Mouse (Mus musculus) ES-Bruce4 (cell line): Measurements from ENCODE around the gene Adcy1. TPM values are rescaled to one million over a fixed set of nuclear protein-coding genes. Genes with fewer than 3 reads are reported as not detected.

Source experiments
- H3K27ac ChIP-seq: 2 replicates; pipeline ENCODE4 v1.5.1; 2012; ENCODE audit warnings: low read length, inconsistent platforms; ENCODE audit not compliant: insufficient read depth
- H3K27me3 ChIP-seq: 2 replicates; pipeline ENCODE4 v1.6.1; 2012; ENCODE audit warnings: mild to moderate bottlenecking, low read length, inconsistent platforms; ENCODE audit not compliant: control insufficient read depth, poor library complexity, insufficient read depth, severe bottlenecking
- H3K36me3 ChIP-seq: 2 replicates; pipeline ENCODE4 v1.6.1; 2012; ENCODE audit warnings: inconsistent platforms, mild to moderate bottlenecking, low read length, moderate library complexity; ENCODE audit not compliant: control insufficient read depth, poor library complexity, insufficient read depth, severe bottlenecking
- H3K4me1 ChIP-seq: one replicate; pipeline ENCODE4 v1.8.1; 2011; ENCODE audit warnings: low read length; ENCODE audit not compliant: control insufficient read depth, insufficient read depth
- H3K4me3 ChIP-seq: 2 replicates; pipeline ENCODE4 v1.5.1; 2011; ENCODE audit warnings: low read depth, mild to moderate bottlenecking, low read length
- H3K9ac ChIP-seq: 2 replicates; pipeline ENCODE4 v1.6.1; 2012; ENCODE audit warnings: low read depth, mild to moderate bottlenecking, inconsistent platforms; ENCODE audit not compliant: poor library complexity, severe bottlenecking
- H3K9me3 ChIP-seq: replicated peaks from 2 replicates; pipeline ENCODE4 v1.6.1; 2012; ENCODE audit warnings: mild to moderate bottlenecking, low read length, inconsistent platforms; ENCODE audit not compliant: control insufficient read depth, poor library complexity, insufficient read depth, severe bottlenecking
- CTCF ChIP-seq: IDR thresholded peaks from one replicate; pipeline ENCODE4 v1.8.1; 2011; ENCODE audit warnings: low read depth, low read length
- EP300 ChIP-seq: IDR thresholded peaks from 2 replicates; pipeline ENCODE4 v1.6.1; 2011; ENCODE audit warnings: low read depth, low read length; ENCODE audit not compliant: insufficient read depth
- POLR2A ChIP-seq: IDR thresholded peaks from one replicate; pipeline ENCODE4 v1.8.1; 2011; ENCODE audit warnings: low read length; ENCODE audit not compliant: insufficient read depth
- polyA plus RNA-seq: library from polyadenylated mRNA; stranded (reverse); fragments of >200 nt; gene quantifications from 2 replicates; pipeline ENCODE4 v1.2.4, GENCODE M21; 2011; ENCODE audit warnings: low read depth; ENCODE audit not compliant: missing spikeins, insufficient read depth, insufficient read length

Adcy1 gene
- polyA plus RNA-seq, 1 experiment = 5.7 TPM

- no peaks in the 10 kb centered on the region for H3K9me3 ChIP-seq
- no peaks in the 10 kb centered on the region for H3K36me3 ChIP-seq
- no peak overlapping the region for H3K9ac ChIP-seq
- no peak overlapping the region for H3K27ac ChIP-seq
- H3K27me3 ChIP-seq = peaks cover 10% of the 10 kb centered on the region
- H3K4me1 ChIP-seq = peaks cover 12% of the 10 kb centered on the region
- H3K4me3 ChIP-seq = no peak overlapping the region
- TF ChIP-seq POLR2A = no peak
- TF ChIP-seq CTCF = no peak
- no peak for TF ChIP-seq EP300
These were observed 2.1 kb downstream of the Adcy1 start for GRCm38 (mm10) chr11:7065388-7065787.

- TF ChIP-seq CTCF (no peak), POLR2A (no peak)
- H3K27ac ChIP-seq = no peak overlapping the region
- H3K27me3 ChIP-seq = peaks cover 10% of the 10 kb centered on the region
- H3K4me3 ChIP-seq = no peak overlapping the region
- no peak overlapping the region for H3K9ac ChIP-seq
- H3K9me3 ChIP-seq = no peaks in the 10 kb centered on the region
- no peaks in the 10 kb centered on the region for H3K36me3 ChIP-seq
- peaks cover 12% of the 10 kb centered on the region for H3K4me1 ChIP-seq
These were observed 2.6 kb downstream of the Adcy1 start for GRCm38 (mm10) chr11:7065876-7066275.

GRCm38 (mm10) chr11:7067263-7067662 lies 4.0 kb downstream of the Adcy1 start:
- no peak overlapping the region for H3K4me3 ChIP-seq
- H3K36me3 ChIP-seq = no peaks in the 10 kb centered on the region
- H3K27ac ChIP-seq = no peak overlapping the region
- H3K9ac ChIP-seq = no peak overlapping the region
- no peaks in the 10 kb centered on the region for H3K9me3 ChIP-seq
- TF ChIP-seq POLR2A (no peak), EP300 (no peak), CTCF (no peak)
- peaks cover 10% of the 10 kb centered on the region for H3K27me3 ChIP-seq
- H3K4me1 ChIP-seq = peaks cover 12% of the 10 kb centered on the region

DNA sequence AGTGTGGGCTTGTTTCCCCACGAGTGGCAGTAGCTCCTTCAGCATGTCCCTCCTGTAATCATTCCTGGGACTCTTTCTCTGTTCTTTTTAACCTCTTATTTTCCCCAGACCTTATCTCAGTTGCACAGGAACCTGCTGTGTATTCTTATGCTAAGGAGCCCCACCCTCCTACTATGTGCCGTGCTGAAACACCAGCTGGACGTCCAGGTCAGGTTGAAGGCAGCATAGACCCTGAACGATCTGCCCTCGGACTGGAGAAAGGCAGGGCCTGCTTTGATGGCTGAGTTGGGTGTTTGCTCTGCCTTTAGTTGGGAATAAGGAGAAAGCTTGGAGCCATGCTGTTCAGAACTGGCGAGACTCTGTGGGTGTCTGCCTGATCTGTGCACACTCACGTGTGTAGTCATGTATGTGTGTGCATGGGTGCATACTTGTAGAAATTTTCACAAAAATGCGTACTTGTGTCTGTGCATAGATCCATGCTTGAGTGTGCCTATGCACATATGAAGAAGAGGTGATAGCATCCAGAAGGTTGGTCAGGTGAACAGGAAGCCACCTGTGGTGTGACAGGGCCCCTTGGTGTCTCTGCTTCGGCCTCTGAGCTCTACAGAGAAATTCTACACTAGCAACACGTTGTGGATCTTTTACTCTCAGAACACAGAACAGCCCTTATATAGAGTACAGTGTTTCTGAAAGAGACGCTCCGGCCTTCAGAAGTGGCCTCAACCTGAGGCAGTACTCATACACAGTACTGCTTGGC lies 5.4 kb downstream of the Adcy1 start:
- Histone ChIP-seq H3K36me3 (no peaks in the 10 kb centered on the region), H3K4me1 (peaks cover 12% of the 10 kb centered on the region), H3K27ac (peak overlapping the region; percentile 35), H3K4me3 (no peak overlapping the region), H3K27me3 (peaks cover 2% of the 10 kb centered on the region; the same call in 1 of the 2 replicates), H3K9ac (no peak overlapping the region), H3K9me3 (no peaks in the 10 kb centered on the region)
- TF ChIP-seq POLR2A (no peak), EP300 (peak; percentile 92)

DNA sequence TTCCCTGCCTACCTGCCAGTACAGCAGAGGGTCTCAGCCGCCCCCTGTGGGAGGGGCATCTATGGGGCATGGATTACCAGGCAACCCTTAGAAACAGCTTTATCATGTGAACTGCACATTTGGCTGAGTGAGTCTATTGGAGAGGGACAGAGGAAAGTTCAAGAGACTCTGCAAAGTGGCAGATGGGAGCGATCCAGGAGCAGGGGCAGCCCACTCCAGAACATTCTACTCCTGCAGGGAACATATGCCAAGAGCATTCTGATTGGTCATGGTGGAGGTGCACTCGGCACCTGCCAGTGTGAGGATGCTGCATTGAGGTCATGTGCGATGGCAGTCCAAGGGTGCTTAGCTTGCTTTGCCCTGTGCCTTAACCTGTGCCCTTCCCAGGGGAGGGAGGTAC lies 6.5 kb downstream of the Adcy1 start:
- Histone ChIP-seq H3K36me3 (no peaks in the 10 kb centered on the region), H3K9ac (no peak overlapping the region), H3K9me3 (no peaks in the 10 kb centered on the region), H3K27me3 (no peaks in the 10 kb centered on the region), H3K4me3 (no peak overlapping the region), H3K4me1 (peaks cover 12% of the 10 kb centered on the region), H3K27ac (no peak overlapping the region)
- no peak for TF ChIP-seq POLR2A
- no peak for TF ChIP-seq CTCF
- no peak for TF ChIP-seq EP300

DNA sequence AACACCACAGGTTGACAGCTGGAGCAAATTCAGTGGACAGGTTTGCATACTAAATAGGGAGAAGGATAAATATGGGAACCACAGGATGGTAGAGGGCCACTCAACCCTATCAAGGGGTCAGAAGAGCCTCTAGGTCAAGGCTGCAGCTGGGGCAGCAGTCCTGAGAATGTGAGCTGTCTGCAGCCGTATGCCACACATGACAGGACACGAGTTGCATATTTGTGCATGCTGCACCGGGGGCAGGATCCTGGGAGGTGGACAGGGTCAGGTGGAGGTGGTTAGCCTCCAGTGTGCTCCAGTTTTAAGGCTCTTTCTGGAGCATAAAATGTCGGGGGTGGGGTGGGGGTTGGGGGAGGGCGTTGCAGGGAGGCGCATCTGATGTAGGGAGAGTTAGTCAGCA lies 8.3 kb downstream of the Adcy1 start:
- Histone ChIP-seq H3K36me3 (no peaks in the 10 kb centered on the region), H3K4me1 (peaks cover 9% of the 10 kb centered on the region), H3K27ac (no peak overlapping the region), H3K4me3 (no peak overlapping the region), H3K9me3 (no peaks in the 10 kb centered on the region), H3K9ac (no peak overlapping the region), H3K27me3 (no peaks in the 10 kb centered on the region)
- TF ChIP-seq CTCF (no peak), EP300 (no peak), POLR2A (no peak)
